Mouse (Mus musculus) liver, embryonic 12.5 days (tissue): ENCODE data around the gene Heatr5b. TPM values are rescaled to one million over a fixed set of nuclear protein-coding genes. Genes with fewer than 3 reads are reported as not detected.

Experiments used
- ATAC-seq: fragments of 200-750 bp; cut with Nextera tagmentation; 2 replicates; pipeline ENCODE4 v1.8.0; 2017; ENCODE audit warnings: moderate number of reproducible peaks, mild to moderate bottlenecking, moderate library complexity
- H3K27ac ChIP-seq: fragments of 300-500 bp; sonication (generic); 2 replicates; pipeline ENCODE4 v1.5.1; 2016; ENCODE audit warnings: mild to moderate bottlenecking
- H3K27me3 ChIP-seq: fragments of 300-500 bp; sonication (generic); replicated peaks from 2 replicates; pipeline ENCODE4 v1.6.1; 2016; ENCODE audit warnings: mild to moderate bottlenecking, moderate library complexity
- H3K36me3 ChIP-seq: fragments of 300-500 bp; sonication (generic); 2 replicates; pipeline ENCODE4 v1.6.1; 2016; ENCODE audit warnings: mild to moderate bottlenecking, moderate library complexity
- H3K4me1 ChIP-seq: fragments of 300-500 bp; sonication (generic); 2 replicates; pipeline ENCODE4 v1.6.1; 2016
- H3K4me2 ChIP-seq: fragments of 300-500 bp; sonication (generic); 2 replicates; pipeline ENCODE4 v1.6.1; 2016; ENCODE audit warnings: mild to moderate bottlenecking, moderate library complexity
- H3K4me3 ChIP-seq: fragments of 300-500 bp; sonication (generic); 2 replicates; pipeline ENCODE4 v1.5.1; 2016; ENCODE audit warnings: mild to moderate bottlenecking, moderate library complexity
- H3K9ac ChIP-seq: fragments of 300-500 bp; sonication (generic); 2 replicates; pipeline ENCODE4 v1.6.1; 2016; ENCODE audit warnings: mild to moderate bottlenecking, moderate library complexity
- H3K9me3 ChIP-seq: fragments of 300-500 bp; sonication (generic); replicated peaks from 2 replicates; pipeline ENCODE4 v1.6.1; 2016; ENCODE audit warnings: mild to moderate bottlenecking, moderate library complexity
- WGBS: fragments of 180-500 bp; shearing (Covaris S2); methylation state at CpG from one replicate; pipeline ENCODE4 v1.1.7; 2016; ENCODE audit not compliant: insufficient replicate concordance; 5-methylcytosine and 5-hydroxymethylcytosine counted together
- polyA plus RNA-seq: library from polyadenylated mRNA; unstranded; fragments of >200 nt; fragmentation: Nextera tagmentation; extraction: Ambion mirVana; gene quantifications from 2 replicates; pipeline ENCODE4 v1.2.1, GENCODE M21; 2016

Heatr5b gene
- polyA plus RNA-seq, 1 experiment from 2014 or later: 7.6 TPM

DNA sequence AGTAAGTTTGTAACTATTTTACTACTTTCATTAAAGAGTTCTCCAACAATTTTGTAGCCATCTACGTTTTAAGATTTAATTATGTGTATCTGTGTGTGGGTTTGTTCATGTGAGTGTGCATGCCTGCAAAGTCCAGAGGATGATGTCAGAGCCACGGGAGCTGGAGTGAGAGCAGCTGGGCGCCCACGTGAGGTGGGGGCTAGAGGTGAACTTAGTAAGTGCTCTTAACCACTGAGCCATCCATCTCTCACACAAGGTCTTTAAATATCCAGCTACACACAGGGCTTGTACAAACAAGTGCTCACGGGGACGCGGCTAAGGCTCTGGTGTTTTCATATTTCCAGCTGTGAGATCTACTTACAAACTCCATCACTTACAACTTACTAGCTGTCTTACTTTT lies 69.1 kb downstream of the Heatr5b start:
- H3K9ac ChIP-seq: no peak overlapping the region
- H3K4me2 ChIP-seq: no peak overlapping the region
- no peaks in the 10 kb centered on the region for H3K9me3 ChIP-seq
- 81% methylated on average over 7 of the region's 7 CpGs for WGBS
- H3K4me3 ChIP-seq: no peak overlapping the region
- H3K27me3 ChIP-seq: no peaks in the 10 kb centered on the region
- no peak overlapping the region for H3K27ac ChIP-seq
- H3K36me3 ChIP-seq: peaks cover 37% of the 10 kb centered on the region
- H3K4me1 ChIP-seq: 0 out of 2 replicates have a peak, but pooled peaks cover 3% of the 10 kb centered on the region
- ATAC-seq: no peak

DNA sequence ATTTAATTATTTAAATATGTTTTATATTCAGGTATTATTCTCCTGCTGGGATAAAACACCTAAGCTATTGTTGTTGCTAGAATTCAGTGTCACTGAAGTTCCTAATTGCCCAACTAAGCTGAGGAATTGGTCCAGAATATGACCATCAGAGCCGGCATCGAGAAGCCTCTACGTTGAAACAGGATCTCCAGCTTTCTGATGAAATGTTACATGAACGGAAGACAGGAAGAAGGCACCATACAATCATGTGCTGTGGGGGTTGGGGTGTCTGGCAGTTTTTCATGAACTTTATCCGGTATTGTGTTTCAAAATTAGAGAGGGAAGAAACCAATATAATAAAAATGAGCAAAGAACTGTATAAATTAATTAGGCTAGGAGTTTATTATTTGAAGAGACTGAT lies 71.9 kb downstream of the Heatr5b start:
- H3K4me3 ChIP-seq: no peak overlapping the region
- H3K9ac ChIP-seq: no peak overlapping the region
- no peak overlapping the region for H3K4me2 ChIP-seq
- no peaks in the 10 kb centered on the region for H3K4me1 ChIP-seq
- no peak for ATAC-seq
- H3K27me3 ChIP-seq: no peaks in the 10 kb centered on the region
- H3K27ac ChIP-seq: no peak overlapping the region
- WGBS: 87% methylated on average over 5 of the region's 5 CpGs
- H3K36me3 ChIP-seq: peaks cover 47% of the 10 kb centered on the region
- no peaks in the 10 kb centered on the region for H3K9me3 ChIP-seq

DNA sequence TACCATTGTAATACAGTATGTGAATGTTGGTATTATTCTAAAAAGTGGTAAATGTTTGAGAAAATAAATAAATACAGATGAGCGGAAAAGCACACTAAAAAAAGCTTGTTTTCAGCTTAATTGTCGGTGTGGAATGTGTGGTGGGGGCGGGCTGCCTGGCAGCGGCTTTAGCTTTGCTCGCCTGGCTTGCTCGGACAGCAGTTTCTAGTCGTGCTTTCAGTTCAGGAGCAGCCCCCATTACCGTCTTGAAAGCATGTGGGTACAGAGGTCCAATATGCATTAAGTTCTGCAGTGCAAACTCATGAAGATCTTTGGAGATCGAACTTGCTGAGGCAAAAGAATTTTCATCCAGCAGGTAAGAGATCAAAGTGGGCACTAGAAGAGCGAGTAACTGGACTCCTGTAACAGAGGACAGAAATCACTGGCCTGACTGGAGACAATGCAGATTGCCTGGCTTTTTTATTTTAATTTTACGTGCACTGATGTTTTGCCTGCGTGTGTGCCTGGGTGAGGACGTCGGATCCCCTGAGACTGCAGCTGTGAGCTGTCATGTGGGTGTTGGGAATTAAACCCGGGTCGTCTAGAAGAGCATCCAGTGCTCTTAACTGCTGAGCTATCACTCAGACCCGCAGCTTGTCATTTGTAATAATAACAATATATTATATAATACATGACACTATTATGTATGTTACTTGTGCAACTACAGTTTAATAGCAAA lies 82.1 kb downstream of the Heatr5b start:
- Histone ChIP-seq H3K4me2 (no peak overlapping the region), H3K4me1 (no peaks in the 10 kb centered on the region), H3K27me3 (no peaks in the 10 kb centered on the region), H3K4me3 (no peak overlapping the region), H3K27ac (no peak overlapping the region), H3K9me3 (no peaks in the 10 kb centered on the region), H3K9ac (no peak overlapping the region), H3K36me3 (peaks cover 46% of the 10 kb centered on the region)
- no peak for ATAC-seq
- WGBS: 84% methylated on average over 17 of the region's 17 CpGs

DNA sequence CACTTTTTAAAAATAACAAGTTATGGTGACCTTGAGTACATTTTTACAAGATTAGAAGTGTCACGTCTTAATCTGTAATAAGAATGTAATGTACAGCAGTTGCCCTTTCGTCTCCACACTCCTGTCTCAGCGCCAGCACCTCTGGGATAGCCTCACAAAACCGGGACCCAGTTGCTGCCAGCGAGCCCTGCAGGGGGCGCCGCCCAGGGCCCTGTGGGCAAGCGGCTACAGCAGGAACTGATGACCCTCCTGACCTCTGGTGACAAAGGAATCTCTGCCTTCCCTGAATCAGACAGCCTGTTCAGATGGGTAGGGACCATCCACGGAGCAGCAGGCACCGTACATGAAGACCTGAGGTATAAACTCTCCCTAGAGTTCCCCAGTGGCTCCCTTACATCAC lies 83.1 kb downstream of the Heatr5b start:
- no peak overlapping the region for H3K4me2 ChIP-seq
- peaks cover 41% of the 10 kb centered on the region for H3K36me3 ChIP-seq
- H3K9ac ChIP-seq: no peak overlapping the region
- H3K27me3 ChIP-seq: no peaks in the 10 kb centered on the region
- no peak overlapping the region for H3K4me3 ChIP-seq
- H3K9me3 ChIP-seq: no peaks in the 10 kb centered on the region
- H3K4me1 ChIP-seq: no peaks in the 10 kb centered on the region
- ATAC-seq: no peak
- WGBS: 70% methylated on average over 10 of the region's 10 CpGs
- no peak overlapping the region for H3K27ac ChIP-seq

DNA sequence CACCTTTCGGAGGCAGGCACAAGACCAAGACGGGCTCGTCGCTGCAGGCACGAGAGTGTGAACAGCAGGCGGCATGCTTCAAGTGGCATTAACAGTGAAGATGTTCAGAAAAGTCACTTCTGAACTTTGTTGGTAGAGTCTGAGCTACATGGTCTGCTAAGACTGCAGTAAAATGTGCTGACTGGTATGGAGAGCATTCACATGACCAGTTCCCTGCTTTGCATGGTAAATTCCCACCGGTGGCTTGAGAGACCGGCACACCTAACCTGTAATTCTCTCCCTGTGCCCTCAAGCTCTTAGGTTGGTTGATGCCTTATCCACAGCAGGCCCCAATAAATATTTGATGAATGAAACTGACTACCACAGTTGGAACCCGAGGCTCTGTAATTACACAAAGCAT lies 86.7 kb downstream of the Heatr5b start:
- H3K27ac ChIP-seq: no peak overlapping the region
- no peaks in the 10 kb centered on the region for H3K27me3 ChIP-seq
- no peak overlapping the region for H3K9ac ChIP-seq
- H3K4me2 ChIP-seq: no peak overlapping the region
- WGBS: 84% methylated on average over 9 of the region's 9 CpGs
- H3K4me1 ChIP-seq: no peaks in the 10 kb centered on the region
- no peak overlapping the region for H3K4me3 ChIP-seq
- peaks cover 22% of the 10 kb centered on the region for H3K36me3 ChIP-seq
- H3K9me3 ChIP-seq: no peaks in the 10 kb centered on the region
- no peak for ATAC-seq

DNA sequence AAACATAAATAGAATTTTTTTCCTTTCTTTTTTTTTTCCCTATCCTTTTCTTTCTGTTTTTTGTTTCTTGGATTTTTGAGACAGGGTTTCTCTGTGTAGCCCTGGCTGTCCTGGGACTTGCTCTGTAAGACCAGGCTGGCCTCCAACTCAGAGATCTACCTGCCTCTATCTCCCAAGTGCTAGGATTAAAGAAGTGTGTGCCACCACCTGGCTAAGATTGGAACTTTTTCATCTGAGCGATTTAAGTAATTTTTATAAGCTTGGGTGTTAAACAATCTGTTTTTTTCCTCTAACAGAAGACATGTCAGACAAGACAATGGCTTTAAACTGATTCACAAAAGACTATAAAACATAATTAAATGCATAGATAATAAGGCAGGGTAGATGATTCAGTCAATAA lies 96.7 kb downstream of the Heatr5b start:
- Histone ChIP-seq H3K4me2 (no peak overlapping the region), H3K9me3 (no peaks in the 10 kb centered on the region), H3K4me1 (peaks cover 28% of the 10 kb centered on the region), H3K27ac (no peak overlapping the region), H3K9ac (no peak overlapping the region), H3K27me3 (no peaks in the 10 kb centered on the region), H3K4me3 (no peak overlapping the region), H3K36me3 (no peaks in the 10 kb centered on the region)
- ATAC-seq: no peak
- WGBS: 56% methylated on average over 1 of the region's 1 CpGs

DNA sequence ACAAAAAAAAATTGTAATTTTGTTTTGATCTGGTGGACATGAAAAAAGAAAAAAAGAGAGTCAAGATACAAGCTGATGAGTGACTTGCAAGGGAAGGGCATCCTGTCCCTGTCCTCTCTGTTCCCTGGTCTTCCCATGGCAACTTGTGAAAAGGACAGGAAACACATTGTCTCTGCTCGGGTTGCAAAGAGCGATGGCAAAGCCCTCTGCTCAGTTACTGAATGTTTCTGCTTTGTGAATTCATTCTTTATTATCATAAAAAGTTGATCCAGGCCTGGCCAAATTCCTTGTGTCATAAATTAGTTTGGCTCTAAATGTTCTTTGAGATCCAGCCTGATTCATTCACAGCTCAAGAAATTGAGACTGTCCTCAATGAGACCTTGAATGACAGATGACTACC lies 97.4 kb downstream of the Heatr5b start:
- WGBS: 60% methylated on average over 2 of the region's 2 CpGs
- Histone ChIP-seq H3K9ac (no peak overlapping the region), H3K27ac (no peak overlapping the region), H3K27me3 (no peaks in the 10 kb centered on the region), H3K4me1 (peaks cover 29% of the 10 kb centered on the region), H3K4me3 (no peak overlapping the region), H3K36me3 (no peaks in the 10 kb centered on the region), H3K4me2 (no peak overlapping the region), H3K9me3 (no peaks in the 10 kb centered on the region)
- no peak for ATAC-seq

DNA sequence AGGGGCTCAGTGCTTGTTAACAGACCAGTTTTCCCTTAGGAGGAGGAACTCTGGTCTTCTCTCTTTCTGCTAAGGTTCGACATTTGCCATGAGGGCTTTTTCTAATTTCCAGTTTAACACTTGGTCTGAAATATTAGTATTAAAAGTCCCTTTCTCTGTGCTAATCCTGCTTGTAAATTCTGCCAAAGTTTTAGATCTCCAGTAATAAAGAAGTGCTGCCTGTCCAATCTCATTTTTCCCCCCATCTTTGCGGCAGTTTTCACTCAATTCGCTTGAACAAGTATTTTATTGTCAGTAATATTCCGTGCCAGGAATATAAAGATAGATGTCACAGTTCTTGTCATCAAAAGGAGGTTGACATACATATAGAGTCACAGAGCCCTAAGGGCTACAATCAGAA lies 98.1 kb downstream of the Heatr5b start, which contains the start of gene Strn:
TSS of gene Strn (minus strand) at position 101 of the 400 bp plus-strand sequence.
- H3K9ac ChIP-seq: peak within 1 kb of the TSS; percentile 92
- peak within 1 kb of the TSS; percentile 93 for H3K27ac ChIP-seq
- peaks cover 34% of the 10 kb centered on the region for H3K4me1 ChIP-seq
- WGBS: 39% methylated on average over 4 of the region's 4 CpGs
- H3K9me3 ChIP-seq: no peaks in the 10 kb centered on the region
- no peaks in the 10 kb centered on the region for H3K27me3 ChIP-seq
- peaks cover 3% of the 10 kb centered on the region; the same call in 1 of the 2 replicates for H3K36me3 ChIP-seq
- ATAC-seq: no peak
- H3K4me3 ChIP-seq: peak within 1 kb of the TSS; percentile 85
- H3K4me2 ChIP-seq: peak within 1 kb of the TSS; percentile 85

DNA sequence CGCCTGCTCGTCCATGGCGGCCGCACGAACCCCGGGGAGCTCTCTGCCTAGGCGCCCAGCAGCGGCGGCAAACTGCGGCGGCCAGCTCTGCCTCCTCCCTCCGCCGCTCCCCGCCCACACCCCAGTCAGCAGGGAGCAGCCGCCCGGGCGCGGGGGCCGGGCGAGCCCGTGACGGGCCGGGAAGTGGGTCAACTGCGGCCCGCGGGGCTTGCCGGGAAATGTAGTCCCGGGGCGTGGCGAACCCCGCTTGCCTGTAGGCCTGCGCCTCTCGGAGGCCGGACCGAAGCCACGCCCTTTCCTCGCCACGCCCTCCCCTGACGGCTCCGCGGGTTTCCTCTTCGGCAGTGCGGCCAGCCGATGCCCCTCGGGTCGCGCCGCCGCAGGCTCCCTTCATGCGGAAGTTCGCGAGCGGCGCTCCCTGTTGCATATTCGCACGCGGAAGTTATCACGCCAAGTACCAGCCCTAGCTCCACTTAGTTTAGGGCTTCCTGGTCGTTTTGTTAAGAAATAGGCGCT lies 98.6 kb downstream of the Heatr5b start:
- Histone ChIP-seq H3K36me3 (peaks cover 3% of the 10 kb centered on the region; the same call in 1 of the 2 replicates), H3K27ac (peak overlapping the region; percentile 93), H3K4me1 (peaks cover 39% of the 10 kb centered on the region), H3K27me3 (no peaks in the 10 kb centered on the region), H3K9ac (peak overlapping the region; percentile 92), H3K4me2 (peak overlapping the region; percentile 85), H3K9me3 (no peaks in the 10 kb centered on the region), H3K4me3 (peak overlapping the region; percentile 85)
- ATAC-seq: peak; percentile 98
- WGBS: 0% methylated on average over 58 of the region's 60 CpGs

DNA sequence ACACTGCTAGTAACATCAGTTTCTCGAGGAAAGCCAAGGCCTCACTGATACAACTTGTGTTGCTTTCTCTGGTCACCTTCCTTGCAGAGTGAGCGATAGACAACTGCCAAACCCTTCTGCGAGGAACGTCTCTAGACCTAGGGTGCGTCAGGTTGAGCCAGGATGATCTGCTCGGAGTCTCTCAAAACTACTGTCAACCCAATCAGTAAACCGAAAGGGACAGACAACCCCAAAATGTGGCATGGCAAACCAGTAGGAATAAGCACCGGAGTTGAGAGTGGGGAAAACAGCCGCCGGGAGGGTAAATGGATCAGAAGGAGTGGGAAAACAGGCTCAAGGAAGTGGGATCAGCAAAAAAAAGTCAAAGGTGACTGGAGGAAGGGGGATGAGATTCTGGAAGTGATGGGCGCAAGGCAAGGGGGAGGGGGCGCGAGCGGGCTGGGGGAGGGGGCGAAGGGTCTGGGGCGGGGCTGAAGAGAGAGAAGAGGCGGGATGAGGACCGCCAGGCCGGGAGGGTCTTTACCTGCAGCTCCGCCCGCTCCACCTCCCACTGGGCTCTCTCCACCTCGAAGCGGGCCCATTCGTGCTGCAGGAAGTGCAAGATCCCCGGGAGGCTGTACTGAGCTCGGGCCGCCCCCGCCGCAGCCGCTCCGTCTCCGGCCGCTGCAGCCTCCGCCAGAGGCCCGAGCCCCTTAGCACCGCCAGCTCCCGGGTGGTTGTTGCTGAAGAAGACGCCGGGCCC lies 99.3 kb downstream of the Heatr5b start:
- H3K9ac ChIP-seq: peak overlapping the region; percentile 92
- WGBS: 2% methylated on average over 30 of the region's 39 CpGs
- H3K4me3 ChIP-seq: peak overlapping the region; percentile 85
- H3K4me1 ChIP-seq: peaks cover 39% of the 10 kb centered on the region
- ATAC-seq: peak; percentile 75
- H3K4me2 ChIP-seq: peak overlapping the region; percentile 85
- H3K27me3 ChIP-seq: no peaks in the 10 kb centered on the region
- H3K36me3 ChIP-seq: peaks cover 3% of the 10 kb centered on the region; the same call in 1 of the 2 replicates
- peak overlapping the region; percentile 93 for H3K27ac ChIP-seq
- H3K9me3 ChIP-seq: no peaks in the 10 kb centered on the region

DNA sequence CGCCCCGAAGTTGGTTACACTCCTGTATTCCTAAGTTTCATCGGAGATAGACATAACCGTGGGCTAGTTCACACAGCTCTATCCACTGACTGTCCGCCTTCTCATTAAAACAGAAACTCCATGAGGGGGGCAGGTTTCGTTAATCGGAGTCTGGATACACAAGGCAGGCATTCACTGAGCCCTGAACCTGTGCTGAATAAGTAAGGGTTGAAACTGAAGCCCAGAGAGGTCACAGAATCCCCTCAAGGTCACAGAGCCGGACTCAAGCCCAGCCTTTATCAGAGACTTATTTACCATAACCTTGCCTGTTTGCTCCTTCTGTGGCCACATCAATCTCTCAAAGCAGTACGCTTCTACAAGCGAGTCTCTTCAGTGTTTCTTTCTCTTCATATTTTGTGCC lies 100.4 kb downstream of the Heatr5b start:
- Histone ChIP-seq H3K27me3 (no peaks in the 10 kb centered on the region), H3K4me1 (peaks cover 39% of the 10 kb centered on the region), H3K4me3 (peak overlapping the region; percentile 85; the same call in 1 of the 2 replicates), H3K27ac (no peak overlapping the region), H3K4me2 (peak overlapping the region; percentile 85), H3K9me3 (no peaks in the 10 kb centered on the region), H3K36me3 (peaks cover 3% of the 10 kb centered on the region; the same call in 1 of the 2 replicates), H3K9ac (peak overlapping the region; percentile 92; the same call in 1 of the 2 replicates)
- ATAC-seq: no peak
- 73% methylated on average over 10 of the region's 10 CpGs for WGBS

DNA sequence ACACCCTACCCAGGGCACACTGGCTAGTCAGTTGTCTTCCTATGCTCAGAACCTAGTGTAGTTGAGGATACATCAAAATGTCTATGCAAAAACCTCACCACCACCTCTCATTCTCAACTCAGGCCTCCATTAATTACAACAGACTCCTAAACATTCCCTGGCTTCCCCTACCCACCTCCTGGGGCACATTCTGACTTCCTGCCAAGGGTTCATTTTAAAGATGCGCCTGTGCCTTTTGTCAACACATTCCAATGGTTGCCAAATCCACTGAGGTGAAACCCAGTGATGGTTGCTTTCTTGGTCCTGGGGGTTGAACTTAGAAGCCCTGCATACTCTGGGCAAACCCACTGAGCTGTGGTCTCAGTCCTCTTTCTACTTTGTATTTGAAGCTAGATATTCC lies 103.1 kb downstream of the Heatr5b start:
- H3K27ac ChIP-seq: no peak overlapping the region
- peaks cover 30% of the 10 kb centered on the region for H3K4me1 ChIP-seq
- no peak overlapping the region for H3K9ac ChIP-seq
- no peaks in the 10 kb centered on the region for H3K27me3 ChIP-seq
- H3K4me3 ChIP-seq: no peak overlapping the region
- peaks cover 3% of the 10 kb centered on the region; the same call in 1 of the 2 replicates for H3K36me3 ChIP-seq
- 80% methylated on average over 1 of the region's 1 CpGs for whole genome bisulfite sequencing
- no peak overlapping the region for H3K4me2 ChIP-seq
- no peak for ATAC-seq
- no peaks in the 10 kb centered on the region for H3K9me3 ChIP-seq
